Mouse (Mus musculus) kidney, adult 2 months (tissue): ENCODE data around the gene Sema6b. TPM values are rescaled to one million over a fixed set of nuclear protein-coding genes. Genes with fewer than 3 reads are reported as not detected.

ENCODE experiments used
- DNase-seq: peaks from one replicate; pipeline ENCODE4 v3.0.0; 2021
- H3K27ac ChIP-seq: fragments of 200-500 bp; 2 replicates; pipeline ENCODE4 v1.5.1; 2012; ENCODE audit warnings: low read depth, low read length, control low read depth, inconsistent platforms; ENCODE audit not compliant: insufficient read depth
- H3K27me3 ChIP-seq: fragments of 200-500 bp; replicated peaks from 2 replicates; pipeline ENCODE4 v1.6.1; 2012; ENCODE audit warnings: mild to moderate bottlenecking, moderate library complexity, low read length, inconsistent platforms; ENCODE audit not compliant: control insufficient read depth, insufficient read depth
- H3K36me3 ChIP-seq: fragments of 200-500 bp; 2 replicates; pipeline ENCODE4 v1.6.1; 2012; ENCODE audit warnings: mild to moderate bottlenecking, moderate library complexity, low read length, inconsistent platforms; ENCODE audit not compliant: control insufficient read depth, insufficient read depth
- H3K4me1 ChIP-seq: fragments of 200-500 bp; 2 replicates; pipeline ENCODE4 v1.6.1; 2011; ENCODE audit warnings: low read length; ENCODE audit not compliant: control insufficient read depth, insufficient read depth
- H3K4me3 ChIP-seq: fragments of 200-500 bp; 2 replicates; pipeline ENCODE4 v1.5.1; 2011; ENCODE audit warnings: mild to moderate bottlenecking, low read depth, low read length, control low read depth; ENCODE audit not compliant: insufficient read depth
- CTCF ChIP-seq: fragments of 200-500 bp; conservative IDR thresholded peaks from 2 replicates; pipeline ENCODE4 v1.5.1; 2011; ENCODE audit warnings: low read depth, mild to moderate bottlenecking, control low read depth, low read length, moderate library complexity, mixed read lengths; ENCODE audit not compliant: insufficient read depth, insufficient read length
- POLR2A ChIP-seq: fragments of 200-500 bp; IDR thresholded peaks from one replicate; pipeline ENCODE4 v1.6.1; 2011; ENCODE audit warnings: low read depth, low read length, control low read depth
- WGBS: fragments of 180-500 bp; shearing (Covaris S2); methylation state at CpG from one replicate; pipeline ENCODE4 v1.1.7; 2018; 5-methylcytosine and 5-hydroxymethylcytosine counted together
- polyA plus RNA-seq: library from polyadenylated mRNA; depleted of rRNA; stranded (reverse); fragments of >200 nt; gene quantifications from 2 replicates; pipeline ENCODE4 v1.2.3, GENCODE M21; 2012

Gene Sema6b
- polyA plus RNA-seq, 1 experiment = 4.1 TPM

- peak; percentile 78 for DNase-seq
- no peaks in the 10 kb centered on the region for H3K36me3 ChIP-seq
- H3K27me3 ChIP-seq = no peaks in the 10 kb centered on the region
- H3K4me3 ChIP-seq = no peak overlapping the region
- WGBS = 3% methylated on average over 9 of the region's 9 CpGs
- no peaks in the 10 kb centered on the region for H3K4me1 ChIP-seq
- no peak overlapping the region for H3K27ac ChIP-seq
- TF ChIP-seq CTCF (peak; percentile 89), POLR2A (no peak)
These were observed 19.6 kb upstream of the Sema6b start for GRCm38 (mm10) chr17:56159729-56160128.

DNA sequence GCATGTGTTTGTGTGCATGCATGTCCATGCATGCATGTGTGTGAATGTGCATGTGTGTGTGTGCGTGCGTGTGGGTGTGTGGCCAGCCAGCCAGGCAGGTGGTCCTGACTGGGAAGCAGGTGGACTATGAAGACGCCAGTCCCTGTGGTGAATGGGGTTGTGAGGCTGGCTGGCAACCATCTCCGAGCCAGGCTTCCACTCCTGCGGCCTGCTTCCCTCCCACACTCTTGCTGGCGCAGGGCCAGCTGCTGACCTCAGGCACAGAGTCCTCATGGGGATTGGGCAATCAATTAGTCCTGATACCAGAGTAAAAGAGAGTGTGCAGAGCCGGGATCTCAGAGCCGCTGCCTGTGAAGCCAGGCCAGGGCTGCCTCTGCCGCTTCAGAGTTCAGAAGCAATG lies 13.5 kb upstream of the Sema6b start:
- no peaks in the 10 kb centered on the region for H3K36me3 ChIP-seq
- no peaks in the 10 kb centered on the region for H3K4me1 ChIP-seq
- DNase-seq = peak; percentile 51
- H3K27ac ChIP-seq = no peak overlapping the region
- TF ChIP-seq CTCF = no peak
- TF ChIP-seq POLR2A = no peak
- H3K4me3 ChIP-seq = no peak overlapping the region
- no peaks in the 10 kb centered on the region for H3K27me3 ChIP-seq
- WGBS = 29% methylated on average over 9 of the region's 9 CpGs

- Histone ChIP-seq H3K36me3 (no peaks in the 10 kb centered on the region), H3K4me3 (no peak overlapping the region), H3K4me1 (no peaks in the 10 kb centered on the region), H3K27ac (no peak overlapping the region), H3K27me3 (no peaks in the 10 kb centered on the region)
- TF ChIP-seq CTCF = no peak
- no peak for TF ChIP-seq POLR2A
- WGBS = 37% methylated on average over 2 of the region's 2 CpGs
- no peak for DNase-seq
These were observed 9.8 kb upstream of the Sema6b start for GRCm38 (mm10) chr17:56149897-56150296.

DNA sequence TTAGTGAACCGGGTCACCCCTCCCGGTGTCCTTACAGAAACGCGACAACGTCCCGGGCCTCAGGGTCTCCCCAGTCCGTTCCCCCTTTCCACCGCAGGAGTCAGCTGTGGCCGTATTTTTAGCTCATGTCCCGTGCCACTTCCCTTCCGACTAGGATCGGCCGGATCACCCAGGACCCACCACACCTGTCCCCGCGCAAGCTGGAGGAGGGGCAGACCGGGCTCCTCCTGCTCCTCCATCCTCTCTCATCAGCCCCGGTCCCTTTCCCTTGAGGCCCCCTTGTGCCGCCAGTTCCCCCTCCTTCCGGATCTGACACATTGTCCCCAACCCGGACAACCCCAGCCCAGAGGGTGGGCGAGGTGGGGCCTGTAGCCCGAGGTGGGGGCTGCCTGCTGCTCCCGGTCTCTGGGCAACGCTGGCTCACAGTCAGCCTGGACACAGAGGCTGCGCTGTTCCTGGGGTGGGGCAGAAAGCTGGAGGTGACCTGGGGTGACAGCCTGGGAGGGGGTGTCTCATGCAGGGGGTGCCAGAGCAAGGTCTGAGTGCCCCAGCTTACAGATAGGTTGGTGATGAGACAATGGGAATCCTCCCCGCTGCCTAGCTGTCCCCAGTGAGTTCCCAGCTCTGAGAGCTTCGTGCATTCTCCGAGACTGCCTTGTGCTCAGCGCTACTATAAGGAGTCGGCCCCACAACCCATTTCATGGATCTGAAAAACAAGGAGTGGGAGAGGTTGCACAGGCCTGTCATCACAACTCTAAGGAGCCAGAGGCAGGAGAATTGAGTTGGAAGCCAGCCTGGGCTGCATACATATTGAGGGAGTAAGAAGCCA lies 8.9 kb upstream of the Sema6b start:
- WGBS = 6% methylated on average over 30 of the region's 30 CpGs
- Histone ChIP-seq H3K36me3 (no peaks in the 10 kb centered on the region), H3K27ac (no peak overlapping the region), H3K27me3 (no peaks in the 10 kb centered on the region), H3K4me3 (no peak overlapping the region), H3K4me1 (no peaks in the 10 kb centered on the region)
- no peak for DNase-seq
- no peak for TF ChIP-seq POLR2A
- no peak for TF ChIP-seq CTCF

- TF ChIP-seq POLR2A (no peak), CTCF (no peak)
- H3K36me3 ChIP-seq = no peaks in the 10 kb centered on the region
- DNase-seq = no peak
- H3K27ac ChIP-seq = no peak overlapping the region
- H3K27me3 ChIP-seq = no peaks in the 10 kb centered on the region
- 30% methylated on average over 9 of the region's 9 CpGs for WGBS
- H3K4me3 ChIP-seq = no peak overlapping the region
- H3K4me1 ChIP-seq = no peaks in the 10 kb centered on the region
These were observed 8.1 kb upstream of the Sema6b start for GRCm38 (mm10) chr17:56148280-56148679.

DNA sequence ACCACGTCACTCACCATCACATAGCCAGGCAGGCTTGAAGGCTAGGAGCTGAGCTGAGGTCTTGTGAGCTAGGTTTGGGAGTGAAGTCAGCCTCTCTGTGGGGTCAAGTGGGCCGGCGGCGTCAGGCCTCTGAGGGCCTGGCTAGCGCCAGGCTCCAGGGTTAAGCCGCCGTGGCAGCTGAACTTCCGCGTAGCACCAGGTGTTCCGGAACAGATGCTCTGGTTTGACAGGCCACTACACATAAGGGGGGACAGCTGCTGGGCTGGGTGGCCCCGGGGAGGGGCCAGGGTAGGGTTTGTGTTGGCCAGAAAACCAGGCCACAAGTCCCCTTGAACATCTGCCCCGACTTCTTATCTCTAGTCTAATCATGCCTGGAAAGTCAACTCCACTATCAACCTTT lies 7.3 kb upstream of the Sema6b start:
- Histone ChIP-seq H3K36me3 (no peaks in the 10 kb centered on the region), H3K4me3 (no peak overlapping the region), H3K27ac (no peak overlapping the region), H3K27me3 (no peaks in the 10 kb centered on the region), H3K4me1 (no peaks in the 10 kb centered on the region)
- 65% methylated on average over 12 of the region's 12 CpGs for WGBS
- TF ChIP-seq CTCF = no peak
- TF ChIP-seq POLR2A = no peak
- no peak for DNase-seq

DNA sequence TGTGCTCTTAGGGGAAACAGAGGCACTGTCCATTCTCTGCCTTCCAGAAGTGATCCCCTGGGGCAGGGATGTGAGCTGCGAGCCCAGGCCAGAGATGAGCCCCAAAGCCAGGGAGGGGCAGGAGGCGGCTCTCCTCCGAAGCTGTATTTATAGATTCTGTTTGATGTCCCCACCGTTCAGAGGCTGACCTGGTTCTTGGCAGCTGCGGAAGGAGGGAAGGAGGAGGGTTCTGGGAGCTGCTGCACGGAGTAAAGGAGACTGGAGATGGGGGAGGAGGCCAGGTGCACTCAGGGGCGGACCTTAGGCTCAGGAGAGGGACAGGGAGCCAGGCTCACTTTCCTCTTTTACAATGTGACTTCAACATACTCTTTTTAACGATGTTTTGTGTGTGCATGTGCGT lies 6.0 kb upstream of the Sema6b start:
- no peak for TF ChIP-seq POLR2A
- no peak for TF ChIP-seq CTCF
- H3K27me3 ChIP-seq = no peaks in the 10 kb centered on the region
- WGBS = 31% methylated on average over 9 of the region's 9 CpGs

More for the DNA sequence above, 6.0 kb upstream of the Sema6b start:
- no peak overlapping the region for H3K27ac ChIP-seq
- no peak for DNase-seq
- H3K4me3 ChIP-seq = no peak overlapping the region
- H3K4me1 ChIP-seq = no peaks in the 10 kb centered on the region
- H3K36me3 ChIP-seq = no peaks in the 10 kb centered on the region
